Mouse (Mus musculus) kidney, postnatal 0 days (tissue): ENCODE results near the gene Gm49369. TPM values are rescaled to one million over a fixed set of nuclear protein-coding genes. Genes with fewer than 3 reads are reported as not detected.

Experiments
- ATAC-seq: fragments of 200-750 bp; cut with Nextera tagmentation; replicated peaks from 2 replicates; pipeline ENCODE4 v1.8.0; 2017; ENCODE audit warnings: low read depth, moderate number of reproducible peaks, moderate TSS enrichment, moderate library complexity; ENCODE audit not compliant: low FRiP score
- DNase-seq: peaks from one replicate; pipeline ENCODE4 v3.0.0-alpha.2; 2016; ENCODE audit warnings: low spot score
- H3K27ac ChIP-seq: fragments of 300-500 bp; sonication (generic); 2 replicates; pipeline ENCODE4 v1.5.1; 2014; ENCODE audit warnings: mild to moderate bottlenecking
- H3K27me3 ChIP-seq: fragments of 300-500 bp; sonication (generic); 2 replicates; pipeline ENCODE4 v1.6.1; 2014; ENCODE audit warnings: low read length, mixed read lengths; ENCODE audit not compliant: insufficient read depth
- H3K36me3 ChIP-seq: fragments of 300-500 bp; sonication (generic); 2 replicates; pipeline ENCODE4 v1.6.1; 2014; ENCODE audit warnings: low read length, mixed read lengths; ENCODE audit not compliant: insufficient read depth
- H3K4me1 ChIP-seq: fragments of 300-500 bp; sonication (generic); replicated peaks from 2 replicates; pipeline ENCODE4 v1.6.1; 2014; ENCODE audit warnings: antibody characterized with exemption, low read length, mixed read lengths; ENCODE audit not compliant: insufficient read depth
- H3K4me2 ChIP-seq: fragments of 300-500 bp; sonication (generic); 2 replicates; pipeline ENCODE4 v1.6.1; 2014; ENCODE audit warnings: mild to moderate bottlenecking, low read length, moderate library complexity, mixed read lengths
- H3K4me3 ChIP-seq: fragments of 300-500 bp; sonication (generic); replicated peaks from 2 replicates; pipeline ENCODE4 v1.5.1; 2014; ENCODE audit warnings: low read depth, low read length
- H3K9ac ChIP-seq: fragments of 300-500 bp; sonication (generic); 2 replicates; pipeline ENCODE4 v1.6.1; 2014; ENCODE audit warnings: low read depth, low read length
- H3K9me3 ChIP-seq: fragments of 300-500 bp; sonication (generic); replicated peaks from 2 replicates; pipeline ENCODE4 v1.6.1; 2016; ENCODE audit warnings: low read length, inconsistent platforms, mixed read lengths
- CTCF ChIP-seq: IDR thresholded peaks from 2 replicates; pipeline ENCODE4 v1.5.1; 2016; ENCODE audit warnings: antibody characterized with exemption, low read depth, mild to moderate bottlenecking, moderate library complexity
- WGBS: fragments of 180-500 bp; shearing (Covaris S2); extraction: QIAGEN DNeasy Blood & Tissue Kit; methylation state at CpG from one replicate; pipeline ENCODE4 v1.1.7; 2014; 5-methylcytosine and 5-hydroxymethylcytosine counted together
- polyA plus RNA-seq: library from polyadenylated mRNA; unstranded; fragments of >200 nt; fragmentation: Nextera tagmentation; extraction: Ambion mirVana; gene quantifications from 2 replicates; pipeline ENCODE4 v1.2.1, GENCODE M21; 2015

The Gm49369 gene
- polyA plus RNA-seq, 1 experiment from 2014 or later = not detected

DNA sequence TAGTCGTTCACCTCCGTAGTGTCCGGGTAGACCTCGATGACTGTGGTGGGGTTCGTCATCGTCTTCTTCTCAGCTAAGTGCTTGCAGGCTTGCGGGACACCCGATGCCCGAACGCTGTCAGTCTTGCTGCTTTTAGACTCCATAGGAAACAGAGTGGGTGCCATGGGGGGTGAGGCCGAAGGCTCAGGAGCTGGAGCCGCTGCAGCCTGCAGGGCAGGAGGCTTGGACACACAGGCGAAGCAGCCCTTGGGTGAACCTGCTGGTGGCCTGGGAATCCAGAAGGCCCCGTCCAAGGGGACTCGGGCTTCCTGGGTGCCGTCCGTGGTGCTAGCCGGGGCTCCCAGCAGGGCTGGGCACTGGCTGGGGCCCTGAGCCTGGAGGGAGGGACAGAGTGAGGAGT, 11.5 kb downstream of the Gm49369 start:
- WGBS = 83% methylated on average over 18 of the region's 18 CpGs
- H3K4me2 ChIP-seq = peak overlapping the region; percentile 85; the same call in 1 of the 2 replicates
- no peak overlapping the region for H3K4me3 ChIP-seq
- H3K27ac ChIP-seq = no peak overlapping the region
- ATAC-seq = no peak
- no peak for TF ChIP-seq CTCF
- peaks cover 7% of the 10 kb centered on the region for H3K4me1 ChIP-seq
- no peaks in the 10 kb centered on the region for H3K27me3 ChIP-seq
- H3K9me3 ChIP-seq = no peaks in the 10 kb centered on the region
- no peak for DNase-seq
- H3K9ac ChIP-seq = no peak overlapping the region
- H3K36me3 ChIP-seq = peaks cover 6% of the 10 kb centered on the region

DNA sequence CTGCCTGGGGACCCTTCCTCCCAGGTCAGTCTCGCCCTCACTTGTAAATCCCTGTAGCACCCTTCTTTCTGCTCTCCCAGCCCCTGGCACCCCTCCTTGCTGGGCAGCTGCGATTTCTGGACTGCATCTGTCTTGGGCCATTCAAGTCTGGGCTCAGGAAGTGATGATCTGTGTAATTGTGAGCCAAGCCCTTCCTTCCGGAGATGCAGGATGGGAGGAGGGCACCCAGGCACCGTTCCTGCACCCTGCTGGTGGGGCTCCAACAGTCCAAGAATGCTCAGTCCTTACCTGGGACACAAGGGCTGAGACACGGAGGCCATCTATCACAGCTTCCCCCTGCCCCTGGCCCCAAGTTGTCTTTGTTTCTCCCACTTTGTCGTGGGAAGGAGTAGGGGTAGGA, 12.6 kb downstream of the Gm49369 start:
- H3K9ac ChIP-seq = no peak overlapping the region
- no peaks in the 10 kb centered on the region for H3K9me3 ChIP-seq
- H3K27me3 ChIP-seq = no peaks in the 10 kb centered on the region
- WGBS = 64% methylated on average over 6 of the region's 6 CpGs
- H3K4me3 ChIP-seq = no peak overlapping the region
- ATAC-seq (no peak), DNase-seq (no peak)
- no peak overlapping the region for H3K4me2 ChIP-seq
- TF ChIP-seq CTCF = no peak
- peaks cover 7% of the 10 kb centered on the region for H3K4me1 ChIP-seq
- H3K27ac ChIP-seq = no peak overlapping the region
- H3K36me3 ChIP-seq = no peaks in the 10 kb centered on the region

DNA sequence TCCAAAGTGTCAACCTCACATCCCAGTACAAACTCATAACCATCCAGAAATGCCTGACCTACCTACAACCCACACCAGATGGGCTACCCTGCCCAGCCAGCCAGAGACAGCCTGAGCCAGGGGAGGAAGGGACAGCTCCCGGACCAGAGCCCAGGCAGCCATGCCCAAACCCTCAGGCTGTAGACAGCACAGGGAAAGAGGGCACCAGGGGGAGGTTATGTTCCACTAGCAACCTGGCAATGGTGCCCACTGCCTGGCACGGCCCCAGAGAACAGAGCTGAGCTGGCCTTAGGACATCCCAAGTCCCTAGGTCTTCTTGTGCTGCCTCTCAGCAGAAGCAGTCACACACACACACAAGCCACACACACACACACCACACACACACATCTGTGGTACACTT, 13.6 kb downstream of the Gm49369 start:
- ATAC-seq (no peak), DNase-seq (no peak)
- no peak for TF ChIP-seq CTCF
- H3K4me1 ChIP-seq = peaks cover 7% of the 10 kb centered on the region
- H3K4me3 ChIP-seq = no peak overlapping the region
- WGBS = 83% methylated on average over 2 of the region's 2 CpGs
- H3K4me2 ChIP-seq = no peak overlapping the region
- H3K27me3 ChIP-seq = no peaks in the 10 kb centered on the region
- H3K27ac ChIP-seq = no peak overlapping the region
- H3K9ac ChIP-seq = no peak overlapping the region
- H3K9me3 ChIP-seq = no peaks in the 10 kb centered on the region
- no peaks in the 10 kb centered on the region for H3K36me3 ChIP-seq

DNA sequence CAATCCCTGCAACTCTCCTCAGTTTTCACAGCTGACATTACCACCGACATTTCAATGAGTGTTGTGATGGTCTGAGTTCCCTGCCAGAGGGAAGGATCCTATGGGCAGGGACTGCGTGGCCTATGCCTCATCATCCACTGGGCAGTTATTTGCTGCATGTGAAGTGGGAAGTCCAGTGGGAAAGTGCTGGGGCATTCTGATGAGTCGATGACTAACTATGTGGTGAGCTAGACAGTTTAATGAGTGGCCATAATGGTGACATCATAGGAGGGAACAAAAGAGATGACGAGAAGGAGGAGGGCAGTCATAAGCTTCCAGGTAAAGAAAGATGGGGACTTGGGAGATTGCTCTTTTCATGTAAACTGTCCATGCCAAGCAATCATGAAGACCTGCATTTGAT, 19.4 kb downstream of the Gm49369 start:
- H3K4me1 ChIP-seq = no peaks in the 10 kb centered on the region

DNA sequence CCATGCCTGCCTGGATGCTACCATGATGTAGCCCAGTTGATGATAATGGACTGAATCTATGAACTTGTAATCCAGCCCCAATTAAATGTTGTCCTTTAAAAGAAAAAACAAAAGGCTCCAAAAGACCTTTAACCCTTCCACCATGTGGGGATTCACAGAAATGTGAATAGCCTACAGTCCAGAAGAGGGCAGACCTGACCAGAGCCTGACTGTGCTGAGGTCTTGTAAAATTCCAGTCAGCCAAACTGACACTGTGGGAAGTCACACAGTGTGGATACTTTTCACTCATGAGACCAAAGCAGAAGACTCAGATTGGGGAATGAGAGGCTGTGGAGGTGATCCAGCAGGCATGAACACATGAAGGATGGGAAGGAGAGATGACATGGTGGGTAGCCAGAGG, 21.7 kb downstream of the Gm49369 start:
- no peak overlapping the region for H3K27ac ChIP-seq
- no peak for DNase-seq
- no peaks in the 10 kb centered on the region for H3K36me3 ChIP-seq
- H3K4me3 ChIP-seq = no peak overlapping the region
- no peaks in the 10 kb centered on the region for H3K4me1 ChIP-seq
- no peak overlapping the region for H3K4me2 ChIP-seq
- H3K27me3 ChIP-seq = no peaks in the 10 kb centered on the region
- TF ChIP-seq CTCF = peak; percentile 55; the same call in 1 of the 2 replicates
- no peaks in the 10 kb centered on the region for H3K9me3 ChIP-seq
- no peak for ATAC-seq
- H3K9ac ChIP-seq = no peak overlapping the region

More for the DNA sequence above, 19.4 kb downstream of the Gm49369 start:
- Histone ChIP-seq H3K9ac (no peak overlapping the region), H3K4me2 (no peak overlapping the region), H3K27me3 (no peaks in the 10 kb centered on the region), H3K4me3 (no peak overlapping the region), H3K9me3 (no peaks in the 10 kb centered on the region), H3K27ac (no peak overlapping the region), H3K36me3 (no peaks in the 10 kb centered on the region)
- ATAC-seq (no peak), DNase-seq (no peak)
- no peak for TF ChIP-seq CTCF
- 64% methylated on average over 4 of the region's 4 CpGs for WGBS

DNA sequence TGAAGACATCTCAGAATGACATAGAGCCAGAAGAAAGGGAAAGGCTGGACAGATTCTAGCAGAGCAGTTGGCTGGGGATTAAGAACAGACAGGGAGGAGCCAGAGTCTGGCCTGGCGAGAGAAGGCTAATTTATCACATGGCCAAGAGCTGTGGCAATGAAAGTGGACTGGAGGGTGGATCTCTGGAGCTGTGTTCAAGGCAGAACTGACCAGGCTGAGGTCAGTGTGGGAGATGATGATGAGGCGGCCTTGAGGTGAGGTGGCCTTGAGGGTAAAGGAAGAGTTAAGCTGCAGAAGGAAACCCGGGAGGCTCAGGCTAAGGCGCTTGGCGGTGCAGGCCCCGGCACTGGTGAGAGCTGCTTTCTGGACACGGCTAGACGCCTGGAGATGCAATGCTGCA, 23.3 kb downstream of the Gm49369 start:
- Histone ChIP-seq H3K4me3 (no peak overlapping the region), H3K27ac (no peak overlapping the region), H3K4me2 (no peak overlapping the region), H3K4me1 (no peaks in the 10 kb centered on the region), H3K9me3 (no peaks in the 10 kb centered on the region), H3K27me3 (no peaks in the 10 kb centered on the region), H3K36me3 (no peaks in the 10 kb centered on the region), H3K9ac (no peak overlapping the region)
- no peak for TF ChIP-seq CTCF
- no peak for ATAC-seq
- DNase-seq = no peak
- 62% methylated on average over 8 of the region's 8 CpGs for WGBS

DNA sequence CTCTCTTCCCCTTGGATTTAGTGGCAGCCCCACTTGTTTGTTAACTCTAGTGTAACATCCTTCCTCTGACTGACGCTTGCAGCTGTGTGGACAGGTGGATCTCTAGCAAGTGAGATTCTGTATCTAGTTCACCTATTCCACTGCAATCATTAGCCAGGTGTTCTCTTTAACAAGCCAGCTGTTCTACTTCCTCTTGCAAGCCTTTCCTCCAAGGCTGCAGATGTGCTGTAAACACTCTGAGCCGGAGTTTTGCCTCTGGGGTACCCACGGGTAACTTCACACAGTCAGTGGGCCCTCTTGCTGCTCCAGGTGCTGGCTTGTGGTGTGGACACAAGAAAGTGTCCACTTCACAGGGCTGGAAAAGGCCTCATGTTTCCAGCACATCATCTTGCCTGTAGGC, 24.9 kb downstream of the Gm49369 start:
- DNase-seq (no peak), ATAC-seq (no peak)
- H3K9ac ChIP-seq = no peak overlapping the region
- no peak for TF ChIP-seq CTCF
- H3K4me3 ChIP-seq = no peak overlapping the region
- H3K27ac ChIP-seq = no peak overlapping the region
- H3K27me3 ChIP-seq = no peaks in the 10 kb centered on the region
- no peaks in the 10 kb centered on the region for H3K9me3 ChIP-seq
- WGBS = 76% methylated on average over 3 of the region's 3 CpGs
- no peaks in the 10 kb centered on the region for H3K4me1 ChIP-seq
- no peak overlapping the region for H3K4me2 ChIP-seq
- no peaks in the 10 kb centered on the region for H3K36me3 ChIP-seq
